Mouse (Mus musculus): Measurements from ENCODE around the gene Mael.

The Mael gene

GRCm38 (mm10) chr1:166205159-166205558 is 33.4 kb downstream of the Mael start:
- DNase-seq: no peak

GRCm38 (mm10) chr1:166204171-166204570 is 34.4 kb downstream of the Mael start:
- no peak for DNase-seq

- DNase-seq: no peak
Observed at GRCm38 (mm10) chr1:166189821-166190220, 48.7 kb downstream of the Mael start.

GRCm38 (mm10) chr1:166185357-166185756 is 53.2 kb downstream of the Mael start:
- no peak for DNase-seq

GRCm38 (mm10) chr1:166184391-166185229 is 53.9 kb downstream of the Mael start:
- no peak for DNase-seq

- no peak for DNase-seq
Observed at GRCm38 (mm10) chr1:166182952-166183627, 55.5 kb downstream of the Mael start.

- DNase-seq: no peak
Observed at GRCm38 (mm10) chr1:166181510-166181909, 57.0 kb downstream of the Mael start.

- no peak for DNase-seq
Observed at GRCm38 (mm10) chr1:166173621-166174020, 64.9 kb downstream of the Mael start.

GRCm38 (mm10) chr1:166172992-166173391 is 65.6 kb downstream of the Mael start:
- no peak for DNase-seq

- DNase-seq: no peak
Observed at GRCm38 (mm10) chr1:166170852-166171251, 67.7 kb downstream of the Mael start.

GRCm38 (mm10) chr1:166169713-166170112 is 68.8 kb downstream of the Mael start:
- no peak for DNase-seq

- no peak for DNase-seq
Observed at GRCm38 (mm10) chr1:166168017-166168416, 70.5 kb downstream of the Mael start.

- no peak for DNase-seq
Observed at GRCm38 (mm10) chr1:166167405-166167804, 71.1 kb downstream of the Mael start.

- DNase-seq: no peak
Observed at GRCm38 (mm10) chr1:166165159-166165558, 73.4 kb downstream of the Mael start.

- no peak for DNase-seq
Observed at GRCm38 (mm10) chr1:166164580-166164979, 74.0 kb downstream of the Mael start.

- peak; percentile 78 for DNase-seq
Observed at GRCm38 (mm10) chr1:166160569-166161445, 77.7 kb downstream of the Mael start.

- no peak for DNase-seq
Observed at GRCm38 (mm10) chr1:166160111-166160510, 78.4 kb downstream of the Mael start.

GRCm38 (mm10) chr1:166158664-166159063 is 79.9 kb downstream of the Mael start:
- no peak for DNase-seq

GRCm38 (mm10) chr1:166157712-166158111 is 80.8 kb downstream of the Mael start:
- DNase-seq: no peak

- no peak for DNase-seq
Observed at GRCm38 (mm10) chr1:166155113-166155494, 83.4 kb downstream of the Mael start.

- peak; percentile 84 for DNase-seq
Observed at GRCm38 (mm10) chr1:166154162-166155112, 84.1 kb downstream of the Mael start.

Measured in lung, postnatal 36 days (tissue).